Mouse (Mus musculus): Measurements from ENCODE around the gene Bag2. TPM values are rescaled to one million over a fixed set of nuclear protein-coding genes. Genes with fewer than 3 reads are reported as not detected.

Gene Bag2
- total RNA-seq, 1 experiment from 2014 or later = 14.0 TPM

Other genes with a start within 250 kb of the Bag2 start
- 7.4 and 8.0 TPM in 2 replicates for gene Prim2, start 88.0 kb downstream of the Bag2 start, total RNA-seq (2021)
- gene Rab23, start 37.9 kb downstream of the Bag2 start, total RNA-seq (2021) = 11.0 and 17.6 TPM in 2 replicates
- gene Zfp451, start 56.8 kb upstream of the Bag2 start, total RNA-seq (2021) = 35.2 and 42.6 TPM in 2 replicates
- gene Bend6, start 150.0 kb upstream of the Bag2 start, total RNA-seq (2021) = 0.82 and 2.9 TPM in 2 replicates
- 134 and 152 TPM in 2 replicates for gene Dst, start 150.4 kb upstream of the Bag2 start, total RNA-seq (2021)

Data from adrenal gland, postnatal 25 days (tissue).